Mouse (Mus musculus) small intestine, adult 2 months (tissue): Measurements from ENCODE around the gene Slc35e2. TPM values are rescaled to one million over a fixed set of nuclear protein-coding genes. Genes with fewer than 3 reads are reported as not detected.
"Not testable (repeated sequence)": the region's sequence is repeated elsewhere in the genome, so short reads cannot be mapped to it uniquely, and the experiment has no call there.

Experiments
- H3K27ac ChIP-seq: fragments of 200-500 bp; 2 replicates; pipeline ENCODE4 v1.5.1; 2012; ENCODE audit warnings: low read depth, low read length, control low read depth, inconsistent platforms; ENCODE audit not compliant: insufficient read depth
- H3K27me3 ChIP-seq: fragments of 200-500 bp; 2 replicates; pipeline ENCODE4 v1.6.1; 2012; ENCODE audit warnings: mild to moderate bottlenecking, moderate library complexity, low read length, inconsistent platforms; ENCODE audit not compliant: control insufficient read depth, insufficient read depth
- H3K36me3 ChIP-seq: fragments of 200-500 bp; 2 replicates; pipeline ENCODE4 v1.6.1; 2012; ENCODE audit warnings: mild to moderate bottlenecking, low read length, control low read depth, inconsistent platforms; ENCODE audit not compliant: control insufficient read depth, insufficient read depth
- H3K4me1 ChIP-seq: fragments of 200-500 bp; 2 replicates; pipeline ENCODE4 v1.6.1; 2012; ENCODE audit warnings: low read length, inconsistent platforms, mixed read lengths; ENCODE audit not compliant: control insufficient read depth, insufficient read depth, insufficient read length
- H3K4me3 ChIP-seq: fragments of 200-500 bp; 2 replicates; pipeline ENCODE4 v1.5.1; 2012; ENCODE audit warnings: low read depth, mild to moderate bottlenecking, control low read depth, inconsistent platforms, low read length, moderate library complexity
- CTCF ChIP-seq: fragments of 200-500 bp; IDR thresholded peaks from 2 replicates; pipeline ENCODE4 v1.5.1; 2012; ENCODE audit warnings: low read depth, mild to moderate bottlenecking, control low read depth, inconsistent platforms, low read length, moderate library complexity, mixed read lengths; ENCODE audit not compliant: insufficient replicate concordance, insufficient read length; ENCODE audit errors: extremely low read depth
- POLR2A ChIP-seq: fragments of 200-500 bp; IDR thresholded peaks from 2 replicates; pipeline ENCODE4 v1.6.1; 2012; ENCODE audit warnings: low read depth, mild to moderate bottlenecking, control low read depth, inconsistent platforms, low read length, moderate library complexity
- WGBS: fragments of 180-500 bp; shearing (Covaris S2); methylation state at CpG from one replicate; pipeline ENCODE4 v1.1.7; 2018; 5-methylcytosine and 5-hydroxymethylcytosine counted together
- polyA plus RNA-seq: library from polyadenylated mRNA; depleted of rRNA; stranded (reverse); fragments of >200 nt; gene quantifications from 2 replicates; pipeline ENCODE4 v1.2.3, GENCODE M21; 2012

Gene Slc35e2
- polyA plus RNA-seq, 1 experiment, result 20.1 TPM

GRCm38 (mm10) chr4:155656214-155656751 is 55.1 kb downstream of the Slc35e2 start:
- H3K27me3 ChIP-seq, result no peaks in the 10 kb centered on the region
- no peak overlapping the region for H3K4me3 ChIP-seq
- no peak overlapping the region for H3K27ac ChIP-seq
- peaks cover 28% of the 10 kb centered on the region for H3K4me1 ChIP-seq
- peaks cover 14% of the 10 kb centered on the region for H3K36me3 ChIP-seq
- WGBS, result 93% methylated on average over 13 of the region's 13 CpGs
- TF ChIP-seq CTCF, result no peak
- TF ChIP-seq POLR2A, result no peak

- Histone ChIP-seq H3K36me3 (peaks cover 12% of the 10 kb centered on the region), H3K27me3 (no peaks in the 10 kb centered on the region), H3K4me1 (peaks cover 11% of the 10 kb centered on the region), H3K4me3 (no peak overlapping the region), H3K27ac (no peak overlapping the region)
- whole genome bisulfite sequencing, result 93% methylated on average over 10 of the region's 10 CpGs
- TF ChIP-seq CTCF (no peak), POLR2A (no peak)
Observed at GRCm38 (mm10) chr4:155658961-155659360, 57.7 kb downstream of the Slc35e2 start.

- peaks cover 12% of the 10 kb centered on the region for H3K36me3 ChIP-seq
- H3K4me3 ChIP-seq, result no peak overlapping the region
- WGBS, result 71% methylated on average over 12 of the region's 12 CpGs
- H3K27me3 ChIP-seq, result no peaks in the 10 kb centered on the region
- no peaks in the 10 kb centered on the region; the same call in 1 of the 2 replicates for H3K4me1 ChIP-seq
- H3K27ac ChIP-seq, result no peak overlapping the region
- TF ChIP-seq POLR2A, result no peak
- TF ChIP-seq CTCF, result no peak
Observed at GRCm38 (mm10) chr4:155660641-155661040, 59.4 kb downstream of the Slc35e2 start.

- H3K4me1 ChIP-seq, result peaks cover 7% of the 10 kb centered on the region; the same call in 1 of the 2 replicates
- no peaks in the 10 kb centered on the region for H3K27me3 ChIP-seq
- H3K36me3 ChIP-seq, result 0 out of 2 replicates have a peak, but pooled peaks cover 2% of the 10 kb centered on the region
- H3K4me3 ChIP-seq, result no peak overlapping the region
- TF ChIP-seq POLR2A (no peak), CTCF (no peak)
- no peak overlapping the region for H3K27ac ChIP-seq
Observed at GRCm38 (mm10) chr4:155666903-155667302, 65.7 kb downstream of the Slc35e2 start.

- H3K4me1 ChIP-seq, result peaks cover 7% of the 10 kb centered on the region; the same call in 1 of the 2 replicates
- no peaks in the 10 kb centered on the region for H3K27me3 ChIP-seq
- TF ChIP-seq POLR2A (peak; percentile 53; the same call in 1 of the 2 replicates), CTCF (no peak)
- WGBS, result 1% methylated on average over 73 of the region's 73 CpGs
- peak within 1 kb of the TSS; percentile 77 for H3K4me3 ChIP-seq
- peak within 1 kb of the TSS; percentile 86 for H3K27ac ChIP-seq
- 0 out of 2 replicates have a peak, but pooled peaks cover 2% of the 10 kb centered on the region for H3K36me3 ChIP-seq
Observed at GRCm38 (mm10) chr4:155668689-155669597, 67.7 kb downstream of the Slc35e2 start, which contains the start of gene Mib2. Mib2 (minus strand) TSS chr4:155669198.

- H3K27me3 ChIP-seq, result no peaks in the 10 kb centered on the region
- WGBS, result 2% methylated on average over 8 of the region's 8 CpGs
- H3K4me3 ChIP-seq, result peak overlapping the region; percentile 77
- H3K4me1 ChIP-seq, result peaks cover 7% of the 10 kb centered on the region; the same call in 1 of the 2 replicates
- TF ChIP-seq POLR2A (no peak), CTCF (no peak)
- H3K27ac ChIP-seq, result peak overlapping the region; percentile 57
- 0 out of 2 replicates have a peak, but pooled peaks cover 2% of the 10 kb centered on the region for H3K36me3 ChIP-seq
Observed at GRCm38 (mm10) chr4:155669598-155670075, 68.4 kb downstream of the Slc35e2 start.

- H3K36me3 ChIP-seq, H3K4me3 ChIP-seq, H3K4me1 ChIP-seq, H3K27me3 ChIP-seq: not testable (repeated sequence)
- 44% methylated on average over 4 of the region's 4 CpGs for WGBS
- H3K27ac ChIP-seq, result peak overlapping the region; percentile 57
Observed at GRCm38 (mm10) chr4:155670236-155670635, 69.0 kb downstream of the Slc35e2 start.
